Mouse (Mus musculus) megakaryocyte, embryonic 14.5 days (primary cell): Measurements from ENCODE around the gene Egln1.

ENCODE experiments used
- FLI1 ChIP-seq: IDR thresholded peaks from 2 replicates; pipeline ENCODE4 v1.6.1; 2012; ENCODE audit warnings: low read length, inconsistent platforms, mixed read lengths
- GATA1 ChIP-seq: IDR thresholded peaks from 3 replicates; pipeline ENCODE4 v1.6.1; 2012; ENCODE audit warnings: mixed read lengths, low read length, inconsistent platforms, borderline replicate concordance

DNA sequence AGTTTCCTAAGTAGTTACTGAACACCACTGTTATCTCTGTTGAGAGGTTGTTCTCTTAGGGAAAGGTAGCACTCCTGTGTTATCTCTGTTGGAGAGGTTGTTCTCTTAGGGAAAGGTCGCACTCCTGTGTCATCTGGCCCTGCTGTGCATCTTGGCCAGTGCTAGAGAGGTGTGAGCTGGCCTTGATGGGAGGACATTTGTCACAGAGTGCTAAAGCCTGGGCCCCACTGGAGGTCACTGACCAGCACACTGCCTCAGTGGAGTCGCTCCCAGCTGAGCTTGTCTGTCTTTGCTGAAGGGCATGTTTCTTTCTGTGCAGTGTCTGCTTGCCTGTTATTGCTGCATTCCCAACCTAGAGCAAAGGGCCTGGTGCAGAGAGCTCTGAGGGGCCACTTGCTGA is 82.0 kb downstream of the Egln1 start:
- TF ChIP-seq GATA1 = no peak
- TF ChIP-seq FLI1 = no peak
